Mouse (Mus musculus) megakaryocyte progenitor cell, adult 5-6 weeks (primary cell): ENCODE data around the gene Il12rb1. TPM values are rescaled to one million over a fixed set of nuclear protein-coding genes. Genes with fewer than 3 reads are reported as not detected.
A peak's percentile ranks its signal among the peaks of the same experiment; 100 is the strongest.

Experiments used
- ATAC-seq: replicated peaks from 2 replicates; pipeline ENCODE4 v1.8.0; 2016; ENCODE audit warnings: mild to moderate bottlenecking, moderate TSS enrichment, inconsistent platforms; ENCODE audit not compliant: poor library complexity
- total RNA-seq, 2 experiments: library from RNA; stranded (forward) in 1 of 2; stranded (reverse) in 1 of 2; fragments of 157-497, 149-512 nt in 1 of 2; fragments of 200-1000 nt in 1 of 2; gene quantifications; 2 replicates each; pipeline versions ENCODE4 v1.2.3 to v1.2.4; 2015 to 2017

The Il12rb1 gene
- total RNA-seq, 2 experiments from 2014 or later, result 0.64 to 1.7 TPM

DNA sequence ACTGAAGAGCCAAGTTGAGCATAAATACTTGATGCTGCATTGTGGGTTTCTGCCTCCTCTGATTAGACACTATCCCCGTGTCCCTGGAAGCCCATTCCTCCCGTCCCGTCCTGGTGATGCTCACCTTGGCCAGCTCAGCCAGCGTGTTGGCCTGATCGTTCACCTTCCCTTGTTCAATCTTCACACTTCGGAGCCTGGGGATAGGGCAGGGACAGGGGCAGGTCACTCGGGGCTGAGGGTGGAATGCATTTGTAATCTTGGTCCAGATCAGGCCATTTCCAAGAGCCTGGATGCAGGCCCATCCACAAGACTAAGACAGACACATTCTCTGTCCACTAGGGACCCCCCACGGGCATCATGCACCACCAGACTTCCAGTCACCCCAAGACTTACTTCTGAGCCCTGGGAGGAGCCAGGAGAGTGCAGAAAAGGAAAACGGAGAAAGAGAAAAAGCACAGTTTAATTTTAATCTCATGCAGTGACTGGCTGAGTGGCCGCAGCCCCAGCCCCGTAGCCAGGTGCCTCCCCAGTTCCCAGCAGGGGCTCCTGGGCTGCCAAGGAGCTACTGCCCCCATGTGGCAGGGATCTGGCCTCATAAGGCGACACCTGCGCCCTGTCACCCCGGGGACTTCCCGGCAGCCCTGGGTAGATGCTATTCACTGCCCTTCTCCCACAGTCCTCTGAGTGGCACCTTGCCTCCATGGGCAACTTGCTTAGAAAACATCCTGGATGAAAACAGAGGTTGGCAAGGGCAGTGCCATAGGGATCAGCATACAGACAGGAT, 38.3 kb downstream of the Il12rb1 start:
- ATAC-seq, result peak; percentile 51

- no peak for ATAC-seq
Observed at GRCm38 (mm10) chr8:70849333-70849990, 41.2 kb downstream of the Il12rb1 start.

DNA sequence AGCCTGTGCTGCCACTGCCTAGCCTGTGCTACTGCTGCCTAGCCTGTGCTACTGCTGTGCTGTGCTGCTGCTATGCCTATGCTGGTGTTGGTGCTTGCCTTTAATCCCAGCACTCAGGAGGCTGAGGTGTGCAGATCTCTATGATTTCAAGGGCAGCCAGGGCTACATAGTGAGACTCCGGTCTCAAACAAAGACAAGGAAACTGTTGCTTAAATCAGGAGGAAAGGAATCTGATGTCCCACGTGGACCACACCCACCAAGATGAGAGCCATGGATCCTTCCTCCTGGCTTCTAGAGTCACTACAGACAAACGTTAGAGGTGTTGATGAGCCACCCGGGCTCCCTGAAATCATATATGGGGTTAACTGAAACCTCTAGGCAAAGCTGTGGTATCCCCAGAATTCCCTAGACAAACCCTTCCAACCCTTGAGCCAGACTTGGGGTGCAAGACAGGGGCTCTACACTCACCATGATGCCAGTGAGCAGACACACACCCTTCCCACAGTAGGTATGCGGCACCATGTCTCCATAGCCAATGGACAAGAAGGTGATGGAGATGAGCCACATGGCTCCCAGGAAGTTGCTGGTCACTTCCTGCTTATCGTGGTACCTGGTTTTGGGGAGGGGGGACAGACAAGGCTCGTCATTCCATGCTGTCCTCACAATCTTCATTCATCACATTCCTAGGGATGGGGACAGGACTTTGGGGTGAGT, 42.0 kb downstream of the Il12rb1 start:
- no peak for ATAC-seq

DNA sequence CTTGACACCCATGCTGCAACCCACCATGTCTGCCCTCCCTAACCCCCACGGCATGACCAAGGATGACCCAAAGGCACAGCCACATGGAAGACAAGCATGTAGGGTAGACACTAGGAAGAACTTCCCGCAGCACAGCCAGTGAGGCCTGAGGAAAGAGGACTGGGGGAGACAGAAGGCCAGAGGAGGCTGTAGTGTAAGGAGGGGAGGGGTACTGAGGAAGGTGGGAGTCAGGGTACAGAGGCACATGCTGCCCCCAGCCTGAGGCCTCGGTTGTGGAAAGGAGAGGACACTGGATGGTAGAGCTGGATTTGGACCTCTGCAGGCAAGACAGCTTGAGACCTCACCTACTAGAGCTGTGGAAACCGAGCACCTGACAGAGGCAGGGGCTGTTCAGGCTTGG, 42.7 kb downstream of the Il12rb1 start:
- ATAC-seq, result no peak

GRCm38 (mm10) chr8:70851837-70852236, 43.6 kb downstream of the Il12rb1 start:
- ATAC-seq, result no peak

GRCm38 (mm10) chr8:70852595-70853231, 44.5 kb downstream of the Il12rb1 start:
- ATAC-seq, result no peak

- peak; percentile 85 for ATAC-seq
Observed at GRCm38 (mm10) chr8:70853863-70854262, 45.6 kb downstream of the Il12rb1 start.

DNA sequence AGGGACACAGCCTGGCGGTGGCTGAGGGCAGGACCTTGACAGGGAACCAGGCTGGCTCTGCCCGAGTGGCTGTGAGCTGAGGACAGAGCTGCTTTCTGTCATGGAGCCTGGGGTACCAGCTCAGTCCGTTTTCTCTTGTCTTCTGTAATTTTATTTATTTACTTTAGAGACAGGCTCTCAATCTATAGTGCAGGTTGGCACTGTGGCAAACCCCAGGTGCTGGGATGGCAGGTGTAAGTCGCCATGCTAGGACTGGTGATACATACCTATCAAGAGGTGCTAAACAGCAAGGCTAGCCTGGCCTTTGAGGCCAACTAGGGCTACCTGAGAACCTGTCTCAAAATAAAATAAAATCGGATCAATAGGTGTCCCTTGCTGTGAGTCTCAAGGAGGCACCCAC, 47.8 kb downstream of the Il12rb1 start:
- ATAC-seq, result no peak

DNA sequence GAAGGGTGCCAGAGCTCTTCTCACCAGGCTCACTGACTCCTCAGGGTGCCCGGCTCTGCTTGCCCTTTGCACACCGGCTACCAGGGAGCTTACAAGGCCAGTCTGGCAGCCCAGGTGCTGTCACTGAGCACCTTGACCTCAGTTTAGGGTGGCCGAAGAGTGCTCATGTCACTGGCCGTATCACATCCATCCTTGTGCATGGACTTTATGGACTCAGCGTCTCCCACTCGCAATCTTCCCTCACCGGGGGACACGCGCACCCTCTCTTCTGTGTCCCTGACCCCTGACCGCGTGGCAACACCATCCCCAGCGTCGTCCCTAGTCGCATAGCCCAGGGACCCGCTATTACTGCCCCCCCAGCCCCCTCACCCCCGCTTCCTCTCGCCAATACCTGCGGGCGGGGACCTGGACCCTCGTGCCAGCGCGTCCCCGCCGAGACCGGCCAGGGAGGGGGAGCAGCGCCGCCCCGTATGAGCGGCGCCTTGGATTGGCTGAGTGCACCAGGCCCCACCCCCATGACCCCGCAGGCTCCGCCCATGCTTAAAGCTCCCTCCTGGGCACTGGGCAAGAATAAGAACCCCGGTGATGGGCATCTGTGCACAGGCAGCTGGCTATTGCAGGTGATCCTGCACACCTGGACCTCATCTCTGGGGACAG, 48.4 kb downstream of the Il12rb1 start:
- peak; percentile 81 for ATAC-seq

GRCm38 (mm10) chr8:70857516-70857915, 49.3 kb downstream of the Il12rb1 start:
- ATAC-seq, result no peak

- no peak for ATAC-seq
Observed at GRCm38 (mm10) chr8:70862824-70863641, 54.8 kb downstream of the Il12rb1 start, which contains the start of gene Kcnn1. Kcnn1 (minus strand) TSS chr8:70863258.

GRCm38 (mm10) chr8:70863956-70864711, 55.9 kb downstream of the Il12rb1 start:
- ATAC-seq, result no peak

DNA sequence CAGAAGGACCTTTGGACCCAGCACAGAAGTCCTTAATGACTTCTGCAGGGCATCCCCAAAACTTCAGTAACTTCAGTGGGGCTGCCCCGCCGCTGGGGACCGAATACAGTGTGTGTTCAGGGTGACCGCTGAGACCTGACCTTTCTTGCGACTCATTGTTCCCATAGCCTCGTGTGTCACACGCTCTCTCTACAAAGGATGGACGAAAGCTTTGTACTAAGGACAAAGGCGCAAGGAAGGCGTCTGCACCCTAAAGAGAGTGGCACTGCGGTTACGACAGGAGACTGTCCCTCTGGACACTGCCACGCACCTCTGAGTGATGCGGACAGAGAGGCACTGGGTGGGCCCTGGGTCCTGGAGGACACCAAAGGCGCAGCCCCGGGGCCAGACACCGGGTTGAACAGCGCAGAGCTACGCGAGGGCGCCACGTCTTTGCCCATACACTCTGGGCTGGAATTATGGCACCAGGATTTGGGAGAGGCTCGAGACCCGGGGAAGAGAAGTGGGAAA, 56.5 kb downstream of the Il12rb1 start:
- ATAC-seq, result no peak

- ATAC-seq, result peak; percentile 71
Observed at GRCm38 (mm10) chr8:70865350-70866000, 57.2 kb downstream of the Il12rb1 start.

DNA sequence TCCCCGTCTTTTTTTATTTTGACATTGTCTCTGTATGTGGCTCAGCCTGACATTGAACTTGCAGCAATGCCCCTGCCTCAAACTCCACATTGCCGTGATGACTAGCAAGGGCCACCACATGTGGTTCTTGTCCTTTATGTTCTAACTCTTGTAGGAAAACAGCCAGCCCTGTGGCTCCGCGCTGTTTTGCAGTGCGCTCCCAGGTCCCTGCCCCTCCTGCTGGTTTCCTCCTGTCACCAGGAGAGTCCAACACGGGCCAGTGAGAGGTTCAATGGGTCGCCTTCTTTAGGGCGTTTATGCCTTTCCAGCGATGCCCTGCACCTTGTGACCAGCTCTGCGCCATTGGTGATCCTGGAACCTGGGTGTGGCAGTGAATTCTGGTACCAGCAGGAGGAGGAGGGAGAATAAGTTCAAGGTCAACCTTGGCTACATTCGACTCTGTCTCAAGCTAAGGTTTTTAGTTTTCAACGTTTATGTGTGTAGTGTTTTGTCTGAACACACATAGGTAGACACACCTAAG, 57.8 kb downstream of the Il12rb1 start:
- no peak for ATAC-seq

- ATAC-seq, result no peak
Observed at GRCm38 (mm10) chr8:70866566-70866965, 58.3 kb downstream of the Il12rb1 start.

DNA sequence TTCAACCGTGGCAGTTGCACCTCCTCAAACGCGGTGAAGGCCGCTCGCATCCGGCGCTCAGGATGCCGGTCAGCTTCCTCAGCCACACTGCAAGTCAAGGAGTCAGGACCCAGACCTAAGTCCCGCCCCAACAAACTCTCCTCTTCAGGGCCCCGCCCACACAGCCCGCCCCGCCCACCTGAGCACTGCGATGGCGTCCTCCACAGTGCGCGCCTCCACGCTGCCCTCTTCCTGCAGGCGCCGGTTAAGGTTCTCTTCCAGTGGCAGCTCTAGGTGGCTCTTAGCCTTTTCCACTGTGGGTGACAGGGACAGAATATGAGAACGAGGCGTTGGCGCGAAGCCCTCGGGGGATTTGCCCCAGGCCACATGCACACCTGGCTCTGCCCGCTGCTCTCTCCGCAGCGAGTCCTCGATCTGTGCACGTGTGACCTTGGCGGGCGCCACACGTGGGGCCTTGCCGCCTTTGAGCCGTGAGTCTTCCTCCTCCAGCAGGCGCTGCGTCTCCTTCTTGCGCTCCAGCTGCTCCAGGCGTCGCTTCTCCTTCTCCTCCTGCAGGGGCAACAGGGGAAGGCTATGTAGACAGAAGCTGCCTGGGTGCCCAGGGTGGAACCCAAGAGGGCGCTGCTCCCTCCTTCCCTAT, 60.4 kb downstream of the Il12rb1 start:
- ATAC-seq, result peak; percentile 40

DNA sequence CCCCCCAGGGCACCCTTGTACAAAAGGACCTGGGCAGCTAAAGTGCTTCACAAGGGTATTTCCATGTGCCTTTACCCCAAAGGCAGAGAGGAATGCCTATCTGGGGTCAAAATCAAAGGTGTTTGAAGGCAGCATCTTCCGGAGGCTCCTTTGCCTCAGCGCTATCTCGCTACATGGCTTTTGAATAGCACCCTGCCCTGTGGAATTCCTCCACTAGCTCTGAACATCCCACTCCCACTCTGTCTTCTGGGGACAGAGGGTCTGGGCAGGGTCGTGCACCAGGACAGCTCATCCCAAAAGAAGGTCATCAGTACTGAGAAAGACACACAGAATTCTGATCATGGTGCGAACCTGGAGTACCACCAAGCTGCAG, 60.9 kb downstream of the Il12rb1 start:
- no peak for ATAC-seq
